Mouse (Mus musculus) lung, adult 2 months (tissue): Measurements from ENCODE around the gene Osbpl8. TPM values are rescaled to one million over a fixed set of nuclear protein-coding genes. Genes with fewer than 3 reads are reported as not detected.
"Not testable (repeated sequence)": the region's sequence is repeated elsewhere in the genome, so short reads cannot be mapped to it uniquely, and the experiment has no call there.

Experiments used
- DNase-seq: peaks from one replicate; pipeline ENCODE4 v3.0.0; 2022
- H3K4me1 ChIP-seq: fragments of 200-500 bp; 2 replicates; pipeline ENCODE4 v1.6.1; 2011; ENCODE audit warnings: low read length; ENCODE audit not compliant: control insufficient read depth, insufficient read depth
- H3K4me3 ChIP-seq: fragments of 200-500 bp; replicated peaks from 2 replicates; pipeline ENCODE3; 2011; ENCODE audit warnings: low read depth, mild to moderate bottlenecking, control low read depth, low read length; ENCODE audit errors: extremely low read depth
- CTCF ChIP-seq: fragments of 200-500 bp; IDR thresholded peaks from 2 replicates; pipeline ENCODE4 v1.5.1; 2011; ENCODE audit warnings: mild to moderate bottlenecking, low read length, control low read depth; ENCODE audit not compliant: insufficient read depth
- POLR2A ChIP-seq: fragments of 200-500 bp; IDR thresholded peaks from 2 replicates; pipeline ENCODE4 v1.6.1; 2011; ENCODE audit warnings: low read depth, mild to moderate bottlenecking, control low read depth, low read length, borderline replicate concordance; ENCODE audit errors: extremely low read depth
- WGBS: fragments of 180-500 bp; shearing (Covaris S2); methylation state at CpG from one replicate; pipeline ENCODE4 v1.1.7; 2018; 5-methylcytosine and 5-hydroxymethylcytosine counted together
- polyA plus RNA-seq: library from polyadenylated mRNA; depleted of rRNA; stranded (reverse); fragments of >200 nt; gene quantifications from 2 replicates; pipeline ENCODE4 v1.2.3, GENCODE M21; 2012

Osbpl8 gene
- polyA plus RNA-seq, 1 experiment: 8.3 TPM

GRCm38 (mm10) chr10:111178024-111178423, 13.5 kb downstream of the Osbpl8 start:
- Histone ChIP-seq H3K4me3 (no peak overlapping the region), H3K4me1 (peaks cover 6% of the 10 kb centered on the region)
- TF ChIP-seq POLR2A (no peak), CTCF (no peak)
- no peak for DNase-seq
- 78% methylated on average over 7 of the region's 7 CpGs for WGBS

GRCm38 (mm10) chr10:111180633-111181032, 16.1 kb downstream of the Osbpl8 start:
- TF ChIP-seq CTCF (no peak), POLR2A (no peak)
- no peak for DNase-seq
- Histone ChIP-seq H3K4me3 (no peak overlapping the region), H3K4me1 (peaks cover 6% of the 10 kb centered on the region)
- 56% methylated on average over 3 of the region's 3 CpGs for WGBS

DNA sequence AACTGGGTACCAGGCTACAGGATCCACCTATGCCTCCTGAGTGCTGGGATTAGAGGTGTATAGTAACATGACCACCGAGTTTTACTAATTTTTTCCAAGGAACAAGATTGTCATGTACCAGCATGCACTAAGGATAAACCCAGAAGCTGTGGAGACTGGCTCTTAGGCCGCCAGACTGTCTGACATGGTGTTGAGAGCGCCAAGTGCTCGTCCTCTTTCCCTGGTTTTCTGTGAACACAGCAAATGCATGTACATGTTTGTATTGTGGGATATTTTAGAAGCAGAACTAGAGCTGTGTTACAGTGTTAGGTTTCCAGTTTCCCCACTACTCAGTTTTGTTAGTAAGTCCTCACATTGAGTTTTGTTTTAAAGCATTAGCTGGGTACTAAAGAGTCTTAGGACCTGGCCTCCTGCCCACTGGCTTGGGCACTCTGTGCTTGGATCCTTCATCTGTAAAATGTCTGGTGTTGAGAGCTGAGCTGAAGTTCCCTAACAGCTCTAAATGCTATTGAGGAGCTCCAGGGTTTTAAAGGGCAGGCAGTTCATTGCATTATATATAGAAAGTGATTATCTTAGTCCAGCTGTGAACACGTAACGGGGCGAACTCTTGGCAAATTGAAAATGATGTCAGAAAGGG, 19.2 kb downstream of the Osbpl8 start:
- peaks cover 3% of the 10 kb centered on the region for H3K4me1 ChIP-seq

DNA sequence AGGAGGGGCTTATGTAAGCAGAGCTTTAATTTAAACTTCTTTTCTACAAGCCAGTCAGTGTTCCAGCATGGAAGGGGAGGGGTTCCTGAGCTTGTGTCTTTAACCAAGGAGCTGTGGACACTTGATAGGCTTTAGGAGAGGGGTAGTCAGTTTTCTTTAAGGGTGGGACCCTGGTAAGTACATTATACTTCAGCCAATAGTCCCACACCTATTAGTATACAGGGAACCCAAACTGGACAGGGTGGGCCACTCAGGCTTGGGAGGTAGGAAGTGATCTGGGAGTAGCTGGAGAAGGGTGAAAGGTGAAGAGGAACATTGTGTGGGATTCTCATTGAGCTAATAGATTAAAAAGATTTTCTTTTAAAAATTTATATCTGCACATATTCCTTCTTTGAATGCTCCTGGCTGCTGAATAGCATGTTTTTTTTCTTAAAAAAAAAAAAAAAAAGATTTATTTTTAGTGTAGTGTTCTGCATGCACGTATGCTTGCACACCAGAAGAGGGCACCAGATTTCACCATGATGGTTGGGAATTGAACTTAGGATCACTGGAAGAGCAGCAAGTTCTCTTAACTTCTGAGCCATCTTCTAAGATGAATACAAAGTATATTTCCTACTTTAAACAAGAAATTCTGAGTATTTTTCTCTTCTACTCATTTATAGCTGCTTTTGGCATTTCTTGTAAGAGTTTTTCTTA, 21.2 kb downstream of the Osbpl8 start:
- WGBS: 82% methylated on average over 1 of the region's 1 CpGs

More for the DNA sequence above, 19.2 kb downstream of the Osbpl8 start:
- WGBS: 77% methylated on average over 7 of the region's 7 CpGs
- H3K4me3 ChIP-seq: no peak overlapping the region
- no peak for DNase-seq
- TF ChIP-seq CTCF (no peak), POLR2A (no peak)

DNA sequence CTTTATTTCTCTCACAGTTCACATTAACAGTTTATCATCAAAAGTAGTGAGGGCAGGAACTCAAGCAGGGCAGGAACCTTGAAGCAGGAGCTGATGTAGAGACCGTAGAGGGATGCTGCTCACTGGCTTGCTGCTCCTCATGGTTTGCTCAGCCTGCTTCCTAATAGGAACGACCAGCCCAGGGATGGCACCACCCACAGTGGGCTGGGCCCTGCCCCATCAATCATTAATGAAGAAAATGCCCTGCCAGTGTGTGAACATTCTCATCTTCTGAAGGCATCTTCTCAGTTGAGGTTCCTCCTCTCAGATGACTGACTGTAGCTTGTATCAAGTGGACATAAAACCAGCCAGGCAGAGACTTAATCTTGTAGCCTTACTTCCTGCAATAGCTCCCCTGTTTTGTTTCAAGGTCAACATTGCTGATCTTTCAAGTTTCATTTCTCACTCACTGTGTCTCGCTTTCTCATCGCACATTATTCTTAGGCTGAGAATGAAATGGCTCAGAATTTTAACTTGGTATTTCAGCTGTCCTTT, 24.5 kb downstream of the Osbpl8 start:
- 48% methylated on average over 4 of the region's 4 CpGs for WGBS
- TF ChIP-seq POLR2A (no peak), CTCF (no peak)
- DNase-seq: no peak

More for the DNA sequence above, 21.2 kb downstream of the Osbpl8 start:
- no peak overlapping the region for H3K4me3 ChIP-seq
- no peak for DNase-seq
- TF ChIP-seq CTCF: no peak
- no peak for TF ChIP-seq POLR2A
- peaks cover 3% of the 10 kb centered on the region for H3K4me1 ChIP-seq

GRCm38 (mm10) chr10:111190110-111190795, 25.7 kb downstream of the Osbpl8 start:
- DNase-seq: no peak
- 89% methylated on average over 6 of the region's 6 CpGs for WGBS
- Histone ChIP-seq H3K4me1 (peaks cover 3% of the 10 kb centered on the region), H3K4me3 (no peak overlapping the region)
- no peak for TF ChIP-seq CTCF
- no peak for TF ChIP-seq POLR2A

More for the DNA sequence above, 24.5 kb downstream of the Osbpl8 start:
- Histone ChIP-seq H3K4me3 (no peak overlapping the region), H3K4me1 (peaks cover 3% of the 10 kb centered on the region)

DNA sequence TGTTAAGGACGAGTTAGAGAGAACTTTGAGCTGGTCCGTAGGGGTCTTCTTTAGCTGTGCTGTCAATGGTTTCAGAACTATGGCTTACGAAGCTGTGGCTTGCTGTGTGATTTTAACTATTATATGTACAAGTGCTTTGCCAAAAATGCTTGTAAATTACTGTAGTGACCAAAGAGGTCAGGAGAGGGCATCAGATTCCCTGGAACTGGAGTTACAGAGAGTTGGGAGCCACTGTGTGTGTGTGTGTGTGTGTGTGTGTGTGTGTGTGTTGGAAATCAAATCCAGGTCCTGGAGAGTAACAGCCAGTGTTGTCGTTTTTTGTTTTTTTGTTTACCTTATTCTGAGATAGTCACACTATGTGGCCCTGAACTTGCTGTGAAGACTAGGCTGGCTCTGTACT, 29.0 kb downstream of the Osbpl8 start:
- WGBS: 66% methylated on average over 4 of the region's 4 CpGs
- TF ChIP-seq CTCF (no peak), POLR2A (no peak)
- DNase-seq: no peak
- no peaks in the 10 kb centered on the region for H3K4me1 ChIP-seq
- no peak overlapping the region for H3K4me3 ChIP-seq

- Histone ChIP-seq H3K4me3 (no peak overlapping the region), H3K4me1 (no peaks in the 10 kb centered on the region; the same call in 1 of the 2 replicates)
- WGBS: 98% methylated on average over 2 of the region's 2 CpGs
- no peak for DNase-seq
- TF ChIP-seq CTCF (no peak), POLR2A (no peak)
Measured at GRCm38 (mm10) chr10:111196191-111196590, 31.6 kb downstream of the Osbpl8 start.

DNA sequence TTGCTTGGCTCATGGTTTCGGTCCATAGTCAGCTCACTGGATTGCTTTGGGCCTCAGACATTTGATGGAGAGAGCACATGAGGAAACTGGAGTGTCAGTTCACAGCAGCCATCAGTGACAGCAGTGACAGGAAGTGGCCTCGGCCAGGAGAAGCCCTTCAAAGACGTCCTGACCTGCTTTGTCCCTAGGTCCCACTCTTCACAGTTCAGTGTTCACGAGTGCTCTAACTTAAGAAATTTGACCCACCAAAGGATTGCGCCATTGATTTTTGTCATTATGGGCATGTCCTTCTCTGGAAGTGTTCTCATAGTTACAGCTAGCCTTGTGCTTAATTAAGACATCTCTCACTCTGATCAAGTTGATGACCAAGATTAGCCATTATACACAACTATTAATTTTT, 34.2 kb downstream of the Osbpl8 start:
- not testable (repeated sequence) for H3K4me3 ChIP-seq, H3K4me1 ChIP-seq, DNase-seq
- 48% methylated on average over 5 of the region's 5 CpGs for WGBS
